Mouse (Mus musculus): Measurements from ENCODE around the gene Ptges.
"Not testable (repeated sequence)": the region's sequence is repeated elsewhere in the genome, so short reads cannot be mapped to it uniquely, and the experiment has no call there.

The Ptges gene

GRCm38 (mm10) chr2:30928893-30929482 lies 675 bp downstream of the Ptges start:
- DNase-seq (ENCODE audit: low spot score), result no peak

GRCm38 (mm10) chr2:30927844-30928628 lies 1.6 kb downstream of the Ptges start:
- peak; percentile 76 for DNase-seq (ENCODE audit: low spot score)

GRCm38 (mm10) chr2:30927151-30927781 lies 2.4 kb downstream of the Ptges start:
- no peak for DNase-seq (ENCODE audit: low spot score)

GRCm38 (mm10) chr2:30926381-30926780 lies 3.3 kb downstream of the Ptges start:
- no peak for DNase-seq (ENCODE audit: low spot score)

GRCm38 (mm10) chr2:30925181-30925580 lies 4.5 kb downstream of the Ptges start:
- DNase-seq (ENCODE audit: low spot score), result no peak

GRCm38 (mm10) chr2:30923099-30923498 lies 6.6 kb downstream of the Ptges start:
- DNase-seq (ENCODE audit: low spot score), result no peak

- DNase-seq (ENCODE audit: low spot score), result no peak
Measured at GRCm38 (mm10) chr2:30920216-30920615, 9.4 kb downstream of the Ptges start.

- no peak for DNase-seq (ENCODE audit: low spot score)
Measured at GRCm38 (mm10) chr2:30918780-30919329, 10.8 kb downstream of the Ptges start.

GRCm38 (mm10) chr2:30918126-30918525 lies 11.5 kb downstream of the Ptges start:
- DNase-seq (ENCODE audit: low spot score), result no peak

- no peak for DNase-seq (ENCODE audit: low spot score)
Measured at GRCm38 (mm10) chr2:30917649-30918048, 12.0 kb downstream of the Ptges start.

GRCm38 (mm10) chr2:30915933-30916332 lies 13.7 kb downstream of the Ptges start:
- not testable (repeated sequence) for DNase-seq (ENCODE audit: low spot score)

- DNase-seq (ENCODE audit: low spot score), result peak; percentile 65
Measured at GRCm38 (mm10) chr2:30915376-30915775, 14.3 kb downstream of the Ptges start.

GRCm38 (mm10) chr2:30914836-30915235 lies 14.8 kb downstream of the Ptges start:
- no peak for DNase-seq (ENCODE audit: low spot score)

GRCm38 (mm10) chr2:30913022-30913421 lies 16.6 kb downstream of the Ptges start:
- DNase-seq (ENCODE audit: low spot score), result no peak

- peak; percentile 63 for DNase-seq (ENCODE audit: low spot score)
Measured at GRCm38 (mm10) chr2:30912291-30912773, 17.3 kb downstream of the Ptges start.

GRCm38 (mm10) chr2:30906641-30907040 lies 23.0 kb downstream of the Ptges start:
- no peak for DNase-seq (ENCODE audit: low spot score)

- no peak for DNase-seq (ENCODE audit: low spot score)
Measured at GRCm38 (mm10) chr2:30905906-30906305, 23.8 kb downstream of the Ptges start.

GRCm38 (mm10) chr2:30904991-30905390 lies 24.7 kb downstream of the Ptges start:
- DNase-seq (ENCODE audit: low spot score), result no peak

- DNase-seq (ENCODE audit: low spot score), result no peak
Measured at GRCm38 (mm10) chr2:30904231-30904630, 25.4 kb downstream of the Ptges start.

- DNase-seq (ENCODE audit: low spot score), result no peak
Measured at GRCm38 (mm10) chr2:30902726-30903722, 26.6 kb downstream of the Ptges start.

- no peak for DNase-seq (ENCODE audit: low spot score)
Measured at GRCm38 (mm10) chr2:30902256-30902655, 27.4 kb downstream of the Ptges start.

All from testis, postnatal 14 days (tissue).